Mouse (Mus musculus) liver, postnatal 0 days (tissue): ENCODE data around the gene Arl3.

Source experiments
- CTCF ChIP-seq: sonication (generic); IDR thresholded peaks from 2 replicates; pipeline ENCODE4 v1.5.1; 2016; ENCODE audit warnings: antibody characterized with exemption, low read depth
- EP300 ChIP-seq: IDR thresholded peaks from 2 replicates; pipeline ENCODE4 v1.6.1; 2016; ENCODE audit warnings: antibody characterized with exemption, low read depth, mild to moderate bottlenecking

GRCm38 (mm10) chr19:46563603-46564002 lies 9.4 kb downstream of the Arl3 start:
- no peak for TF ChIP-seq EP300
- no peak for TF ChIP-seq CTCF
